Mouse (Mus musculus) ovary, adult 10 weeks (tissue): ENCODE results near the gene Cln6. TPM values are rescaled to one million over a fixed set of nuclear protein-coding genes. Genes with fewer than 3 reads are reported as not detected.

ENCODE experiments used
- polyA plus RNA-seq: library from polyadenylated mRNA; stranded (reverse); fragments of 350-450 nt; fragmentation: Illumina TruSeq; extraction: RNeasy Lipid Tissue Mini Kit (QIAGEN cat#74804); gene quantifications from one replicate; pipeline ENCODE4 v1.2.3, GENCODE M21; 2014

Gene Cln6
- 7.2 TPM for polyA plus RNA-seq

GRCm38 (mm10) chr9:62838506-62839171 lies at the start of gene Cln6:
Gene Cln6, plus strand, starts transcription at chr9:62838785.

GRCm38 (mm10) chr9:62811516-62812121 lies 27.0 kb upstream of the Cln6 start, which contains the start of gene Fem1b:
Gene Fem1b, minus strand, starts transcription at chr9:62811934.

GRCm38 (mm10) chr9:62857719-62858261 lies 19.2 kb downstream of the Cln6 start, which contains the start of gene Calml4:
Gene Calml4, plus strand, starts transcription at chr9:62858080.

Other genes with a start within 250 kb of the Cln6 start
- gene Itga11, start 161.0 kb upstream of the Cln6 start, polyA plus RNA-seq: 0.31 TPM
- 87.1 TPM for gene Fem1b, start 26.9 kb upstream of the Cln6 start, polyA plus RNA-seq
- 22.8 TPM for gene Calml4, start 19.3 kb downstream of the Cln6 start, polyA plus RNA-seq
- 47.2 TPM for gene Pias1, start 149.1 kb downstream of the Cln6 start, polyA plus RNA-seq